Mouse (Mus musculus) neural tube, embryonic 14.5 days (tissue): ENCODE measurements at regions not wholly inside any gene's neighbourhood (a gene's known extent, or its start where the extent isn't known, plus 50 kb on each side); places are given as distances from the start of the nearest gene placed in this dataset.

Experiments used
- ATAC-seq: fragments of 200-750 bp; cut with Nextera tagmentation; 2 replicates; pipeline ENCODE4 v1.8.0; 2017; ENCODE audit warnings: low read depth, mild to moderate bottlenecking, moderate TSS enrichment, moderate library complexity
- H3K27ac ChIP-seq: fragments of 300-500 bp; sonication (generic); 2 replicates; pipeline ENCODE4 v1.5.1; 2014; ENCODE audit warnings: low read depth, mild to moderate bottlenecking, control low read depth, low read length, moderate library complexity, mixed read lengths
- H3K27me3 ChIP-seq: fragments of 300-500 bp; sonication (generic); 2 replicates; pipeline ENCODE4 v1.6.1; 2014; ENCODE audit warnings: low read length; ENCODE audit not compliant: control insufficient read depth, insufficient read depth
- H3K36me3 ChIP-seq: fragments of 300-500 bp; sonication (generic); 2 replicates; pipeline ENCODE4 v1.6.1; 2014; ENCODE audit warnings: low read length, mixed read lengths; ENCODE audit not compliant: control insufficient read depth, insufficient read depth
- H3K4me1 ChIP-seq: fragments of 300-500 bp; sonication (generic); 2 replicates; pipeline ENCODE4 v1.6.1; 2014; ENCODE audit warnings: low read length; ENCODE audit not compliant: control insufficient read depth, insufficient read depth
- H3K4me2 ChIP-seq: fragments of 300-500 bp; sonication (generic); 2 replicates; pipeline ENCODE4 v1.6.1; 2014; ENCODE audit warnings: mild to moderate bottlenecking, low read depth, low read length, control low read depth
- H3K4me3 ChIP-seq: fragments of 300-500 bp; sonication (generic); 2 replicates; pipeline ENCODE4 v1.5.1; 2014; ENCODE audit warnings: low read depth, low read length, control low read depth, mixed read lengths
- H3K9ac ChIP-seq: fragments of 300-500 bp; sonication (generic); replicated peaks from 2 replicates; pipeline ENCODE4 v1.6.1; 2014; ENCODE audit warnings: low read depth, mild to moderate bottlenecking, control low read depth, low read length, mixed read lengths
- H3K9me3 ChIP-seq: fragments of 300-500 bp; sonication (generic); 2 replicates; pipeline ENCODE4 v1.6.1; 2016; ENCODE audit warnings: low read length; ENCODE audit not compliant: control insufficient read depth
- WGBS: fragments of 180-500 bp; shearing (Covaris S2); extraction: QIAGEN DNeasy Blood & Tissue Kit; methylation state at CpG from one replicate; pipeline ENCODE4 v1.1.7; 2014; 5-methylcytosine and 5-hydroxymethylcytosine counted together

DNA sequence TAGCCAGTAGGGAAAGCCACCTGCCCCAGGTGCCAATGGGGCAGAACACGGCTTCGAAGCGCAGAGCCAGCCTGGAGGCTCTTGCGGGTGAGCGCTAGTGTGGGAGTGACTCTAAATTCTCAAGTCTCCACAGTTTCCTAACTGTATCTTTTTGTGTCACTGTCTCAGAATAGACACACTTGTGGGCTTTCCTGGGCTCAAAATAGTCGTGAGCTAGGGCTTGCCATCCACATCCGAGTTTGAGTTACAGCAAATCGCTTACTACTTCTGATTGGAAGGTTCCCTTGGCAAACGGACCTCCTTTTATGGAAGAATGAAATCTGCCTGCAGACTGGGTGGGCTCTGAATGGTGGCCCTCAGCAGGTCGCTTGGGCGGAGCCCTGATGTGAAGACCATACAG, 71.0 kb upstream of the Pmepa1 start:
- ATAC-seq, result no peak
- H3K4me1 ChIP-seq, result peaks cover 12% of the 10 kb centered on the region
- no peak overlapping the region for H3K4me3 ChIP-seq
- H3K9ac ChIP-seq, result no peak overlapping the region
- 76% methylated on average over 11 of the region's 11 CpGs for WGBS
- no peak overlapping the region for H3K27ac ChIP-seq
- no peaks in the 10 kb centered on the region for H3K27me3 ChIP-seq
- no peaks in the 10 kb centered on the region for H3K36me3 ChIP-seq
- H3K9me3 ChIP-seq, result no peaks in the 10 kb centered on the region
- H3K4me2 ChIP-seq, result no peak overlapping the region

DNA sequence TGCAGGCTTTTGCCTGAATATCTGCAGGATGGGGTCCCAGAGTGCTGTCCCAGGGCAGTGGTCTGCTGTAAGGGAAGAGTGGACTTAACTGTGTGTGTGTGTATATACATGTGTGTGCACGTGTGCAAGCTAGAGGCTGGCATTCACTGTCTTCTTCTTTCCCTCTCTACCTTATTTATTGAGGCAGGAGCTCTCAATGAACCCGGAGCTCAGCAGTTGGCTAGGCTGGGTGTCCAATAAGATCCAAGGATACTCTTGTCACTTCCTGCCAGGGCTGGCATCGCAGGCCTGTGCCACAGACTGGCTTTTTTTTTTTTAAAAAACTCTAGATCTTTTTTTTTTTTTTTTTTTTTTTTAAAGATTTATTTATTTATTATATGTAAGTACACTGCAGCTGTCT, 72.4 kb upstream of the Pmepa1 start:
- Histone ChIP-seq H3K9ac (no peak overlapping the region), H3K27ac (no peak overlapping the region), H3K4me1 (peaks cover 8% of the 10 kb centered on the region; the same call in 1 of the 2 replicates), H3K36me3 (no peaks in the 10 kb centered on the region), H3K9me3 (no peaks in the 10 kb centered on the region), H3K27me3 (no peaks in the 10 kb centered on the region), H3K4me2 (no peak overlapping the region), H3K4me3 (no peak overlapping the region)
- WGBS, result 89% methylated on average over 3 of the region's 3 CpGs
- no peak for ATAC-seq

DNA sequence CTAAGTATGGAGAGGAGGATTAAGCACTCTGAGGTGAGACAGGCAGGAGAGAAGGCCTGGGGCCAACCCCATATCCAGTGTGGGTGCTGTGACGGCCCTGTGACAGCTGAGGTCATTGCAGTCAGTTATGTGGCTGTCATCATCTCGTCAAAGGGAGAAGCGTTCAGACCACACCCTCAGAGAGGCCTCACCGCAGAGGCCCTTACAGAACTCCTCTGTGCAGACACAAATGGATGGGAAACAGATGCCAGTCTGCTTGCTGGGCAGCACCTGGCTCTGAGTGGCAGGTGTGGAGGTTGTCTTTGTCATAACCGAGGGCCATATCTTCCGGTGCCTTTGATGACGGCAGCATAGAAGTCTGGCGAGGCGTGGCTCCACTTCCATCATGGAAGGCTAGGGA, 73.2 kb upstream of the Pmepa1 start:
- Histone ChIP-seq H3K9me3 (no peaks in the 10 kb centered on the region), H3K36me3 (no peaks in the 10 kb centered on the region), H3K4me2 (no peak overlapping the region), H3K27me3 (no peaks in the 10 kb centered on the region), H3K4me1 (peaks cover 8% of the 10 kb centered on the region; the same call in 1 of the 2 replicates), H3K4me3 (no peak overlapping the region), H3K27ac (no peak overlapping the region), H3K9ac (no peak overlapping the region)
- ATAC-seq, result no peak
- WGBS, result 84% methylated on average over 9 of the region's 9 CpGs

DNA sequence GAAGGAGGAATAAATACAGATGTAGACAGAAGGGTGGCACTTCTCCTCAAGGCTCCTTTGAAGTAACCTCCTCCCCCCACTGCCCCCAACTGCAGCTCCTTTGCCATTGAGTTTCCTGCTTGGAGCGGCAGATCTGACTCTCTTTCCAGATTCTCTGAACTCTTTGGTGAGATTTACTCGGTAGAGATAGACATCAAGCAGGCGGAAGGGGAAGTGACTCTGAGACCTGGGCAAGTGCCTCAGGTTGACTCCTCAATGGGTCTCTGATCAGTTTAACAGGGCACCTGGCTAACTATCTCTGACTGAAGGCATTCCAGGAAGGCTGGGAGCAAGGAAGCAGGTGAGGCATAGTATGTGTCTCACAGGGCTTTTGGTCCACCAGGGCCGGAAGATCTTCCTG, 73.6 kb upstream of the Pmepa1 start:
- Histone ChIP-seq H3K27ac (no peak overlapping the region), H3K36me3 (no peaks in the 10 kb centered on the region), H3K4me2 (no peak overlapping the region), H3K9ac (no peak overlapping the region), H3K9me3 (no peaks in the 10 kb centered on the region), H3K4me3 (no peak overlapping the region), H3K4me1 (peaks cover 8% of the 10 kb centered on the region; the same call in 1 of the 2 replicates), H3K27me3 (no peaks in the 10 kb centered on the region)
- WGBS, result 90% methylated on average over 4 of the region's 4 CpGs
- ATAC-seq, result no peak

DNA sequence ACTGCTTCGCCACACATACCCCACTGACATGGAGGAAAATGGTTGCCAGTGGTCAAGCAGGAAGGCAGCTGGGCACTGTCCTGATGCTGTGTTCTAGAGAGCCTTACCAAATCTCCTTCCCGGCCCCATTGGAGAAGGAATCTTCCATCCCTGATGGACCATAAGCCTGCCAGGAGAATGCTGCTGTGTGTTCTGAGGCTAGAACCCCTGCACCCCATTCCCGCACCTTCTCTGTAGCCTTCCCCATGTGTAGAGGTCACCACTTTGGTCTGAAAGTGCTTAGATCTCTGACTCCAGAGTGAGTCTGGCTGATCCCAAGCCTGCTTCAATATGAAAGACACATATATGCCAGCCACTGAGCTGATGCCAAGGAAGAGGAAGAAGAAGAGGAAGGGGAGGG, 74.1 kb upstream of the Pmepa1 start:
- no peak overlapping the region for H3K4me3 ChIP-seq
- no peaks in the 10 kb centered on the region for H3K36me3 ChIP-seq
- no peak overlapping the region for H3K4me2 ChIP-seq
- H3K27ac ChIP-seq, result no peak overlapping the region
- peaks cover 8% of the 10 kb centered on the region; the same call in 1 of the 2 replicates for H3K4me1 ChIP-seq
- no peak for ATAC-seq
- H3K27me3 ChIP-seq, result no peaks in the 10 kb centered on the region
- no peaks in the 10 kb centered on the region for H3K9me3 ChIP-seq
- 97% methylated on average over 3 of the region's 3 CpGs for WGBS
- no peak overlapping the region for H3K9ac ChIP-seq

DNA sequence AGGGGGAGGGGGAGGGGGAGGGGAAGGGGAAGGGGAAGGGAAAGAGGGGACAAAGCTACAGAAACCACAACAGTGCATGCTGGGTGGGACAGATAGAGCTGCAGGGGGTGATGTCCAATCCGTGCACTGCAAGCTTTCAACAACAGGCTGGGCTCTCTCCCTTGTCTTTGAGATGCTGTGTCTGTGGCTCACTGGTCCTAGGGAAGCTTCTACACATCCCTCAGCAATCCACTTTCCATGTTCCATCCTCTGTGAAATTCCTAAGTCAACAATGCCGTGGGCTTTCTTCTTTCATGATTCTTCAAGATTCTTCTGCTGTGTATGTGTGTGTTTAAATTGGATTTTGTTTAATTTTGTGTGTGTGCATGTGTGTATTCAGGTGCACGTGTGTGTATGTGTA, 74.5 kb upstream of the Pmepa1 start:
- Histone ChIP-seq H3K4me1 (peaks cover 8% of the 10 kb centered on the region; the same call in 1 of the 2 replicates), H3K9me3 (no peaks in the 10 kb centered on the region), H3K27ac (no peak overlapping the region), H3K36me3 (no peaks in the 10 kb centered on the region), H3K4me2 (no peak overlapping the region), H3K9ac (no peak overlapping the region), H3K27me3 (no peaks in the 10 kb centered on the region), H3K4me3 (no peak overlapping the region)
- ATAC-seq, result no peak
- 73% methylated on average over 3 of the region's 3 CpGs for WGBS

DNA sequence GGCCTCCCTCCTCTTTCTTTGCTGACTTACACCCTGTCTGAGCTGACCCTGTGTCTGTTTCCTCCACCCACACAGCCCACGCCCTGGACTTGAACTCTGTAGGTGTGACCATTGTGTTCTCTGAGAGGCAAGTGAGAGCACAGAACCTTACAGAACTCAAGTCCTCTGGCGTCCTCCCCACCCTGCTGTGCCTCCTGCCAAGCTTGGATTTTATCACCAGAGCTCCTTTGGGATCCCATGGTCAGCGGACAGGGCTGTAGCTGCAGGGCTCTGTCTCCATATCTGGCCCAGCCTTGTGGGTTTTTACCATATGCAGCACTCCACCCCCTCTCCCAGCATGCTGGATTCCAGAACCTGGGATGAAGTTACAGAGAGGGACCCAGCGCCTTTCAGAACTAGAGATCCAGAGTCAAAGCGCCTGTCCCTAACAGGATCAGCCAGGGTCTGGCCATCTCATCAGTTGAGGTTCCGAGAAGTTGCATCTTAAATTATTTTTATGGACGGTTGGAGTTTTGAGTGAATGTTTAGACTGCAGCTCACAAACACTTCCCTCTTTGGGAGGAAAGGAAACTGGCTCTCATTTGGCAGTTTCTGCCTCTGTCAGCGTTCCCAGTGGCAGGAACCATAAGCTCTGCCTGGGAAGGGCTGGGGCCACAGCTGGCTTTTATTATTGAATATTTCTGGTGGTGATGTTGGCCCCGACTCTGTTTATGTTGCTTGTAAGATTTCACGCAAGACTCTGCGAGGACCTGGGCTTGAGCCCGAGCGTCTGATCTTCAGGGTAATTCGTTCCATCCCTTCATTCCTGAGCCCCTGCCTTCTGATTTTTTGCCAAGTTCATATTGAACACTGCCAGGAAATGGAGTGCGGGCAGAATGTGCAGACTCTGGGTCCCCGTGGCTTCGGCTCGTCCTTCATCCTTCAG, 75.8 kb upstream of the Pmepa1 start:
- Histone ChIP-seq H3K27me3 (no peaks in the 10 kb centered on the region), H3K9ac (no peak overlapping the region), H3K36me3 (no peaks in the 10 kb centered on the region), H3K27ac (0 out of 2 replicates have a peak overlapping the region, but pooled peaks have one; percentile 44), H3K9me3 (no peaks in the 10 kb centered on the region), H3K4me3 (no peak overlapping the region), H3K4me2 (no peak overlapping the region), H3K4me1 (peaks cover 8% of the 10 kb centered on the region; the same call in 1 of the 2 replicates)
- WGBS, result 52% methylated on average over 18 of the region's 18 CpGs
- no peak for ATAC-seq

DNA sequence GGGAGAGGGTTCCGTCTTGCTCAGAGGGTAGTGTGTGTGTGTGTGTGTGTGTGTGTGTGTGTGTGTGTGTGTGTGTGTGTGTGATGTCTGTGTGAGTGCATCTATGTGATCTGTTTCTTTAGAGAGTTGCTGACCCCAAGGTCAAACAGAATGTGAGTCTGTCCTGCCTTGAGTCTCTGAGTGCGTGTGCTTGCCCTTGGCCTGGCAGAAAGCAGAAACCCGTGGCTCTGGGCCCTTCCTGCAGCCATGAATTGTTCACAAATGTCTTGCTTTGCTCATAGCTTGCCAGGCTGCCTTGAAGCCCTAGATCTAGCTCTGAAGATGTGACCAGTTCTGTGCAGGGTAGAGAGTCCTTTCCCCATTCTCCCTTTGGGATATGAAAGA, 76.4 kb upstream of the Pmepa1 start:
- ATAC-seq, result no peak
- H3K36me3 ChIP-seq, result no peaks in the 10 kb centered on the region
- H3K27me3 ChIP-seq, result no peaks in the 10 kb centered on the region
- H3K4me1 ChIP-seq, result peaks cover 8% of the 10 kb centered on the region; the same call in 1 of the 2 replicates
- no peaks in the 10 kb centered on the region for H3K9me3 ChIP-seq
- H3K4me2 ChIP-seq, result no peak overlapping the region
- H3K4me3 ChIP-seq, result no peak overlapping the region
- WGBS, result 55% methylated on average over 3 of the region's 3 CpGs
- 0 out of 2 replicates have a peak overlapping the region, but pooled peaks have one; percentile 44 for H3K27ac ChIP-seq
- H3K9ac ChIP-seq, result no peak overlapping the region

DNA sequence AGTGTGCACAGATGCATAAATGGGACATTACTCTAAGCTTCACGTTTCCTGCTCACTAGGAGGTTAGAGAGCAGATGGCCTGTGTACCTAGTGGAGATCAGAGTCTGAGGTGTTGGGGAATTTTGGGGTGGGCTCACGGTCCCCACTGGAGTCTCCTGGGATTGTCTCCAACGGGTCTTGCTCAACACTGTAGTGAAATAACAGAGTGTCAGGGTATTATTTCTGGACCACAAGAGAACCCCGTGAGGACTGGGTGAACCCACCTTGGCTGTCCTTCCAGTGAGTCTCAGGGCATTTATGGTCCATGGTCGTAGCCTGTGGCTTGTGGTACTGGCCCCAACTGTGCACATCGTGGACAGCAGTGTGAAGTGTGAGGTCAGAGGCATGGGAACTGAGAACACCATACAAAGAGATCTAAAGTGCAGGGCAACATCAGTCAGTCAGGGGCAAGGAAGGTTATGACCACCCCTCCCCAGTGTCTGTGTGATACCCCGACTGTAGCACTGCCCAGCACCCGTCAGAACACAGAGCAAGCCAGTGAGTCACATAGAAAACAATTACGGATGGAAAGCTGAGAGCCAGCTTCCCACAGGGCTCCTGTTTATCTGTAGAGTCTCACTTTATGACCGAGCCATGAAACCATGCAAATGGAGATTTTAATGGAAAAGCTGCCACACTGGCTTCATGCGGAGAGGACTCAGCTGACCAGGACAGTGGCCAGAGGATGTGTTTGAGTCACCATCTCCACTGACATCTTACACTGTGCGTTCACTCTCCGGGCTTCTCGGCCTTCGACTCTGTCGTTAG, 77.3 kb upstream of the Pmepa1 start:
- Histone ChIP-seq H3K36me3 (no peaks in the 10 kb centered on the region), H3K4me1 (peaks cover 8% of the 10 kb centered on the region; the same call in 1 of the 2 replicates), H3K9ac (no peak overlapping the region), H3K27ac (no peak overlapping the region), H3K9me3 (no peaks in the 10 kb centered on the region), H3K4me3 (no peak overlapping the region), H3K4me2 (no peak overlapping the region), H3K27me3 (no peaks in the 10 kb centered on the region)
- WGBS, result 67% methylated on average over 16 of the region's 16 CpGs
- ATAC-seq, result no peak
